Mouse (Mus musculus) small intestine, adult 2 months (tissue): Measurements from ENCODE around the gene Gm12216. TPM values are rescaled to one million over a fixed set of nuclear protein-coding genes. Genes with fewer than 3 reads are reported as not detected.
A peak's percentile ranks its signal among the peaks of the same experiment; 100 is the strongest.

Experiments
- H3K27ac ChIP-seq: fragments of 200-500 bp; 2 replicates; pipeline ENCODE4 v1.5.1; 2012; ENCODE audit warnings: low read depth, low read length, control low read depth, inconsistent platforms; ENCODE audit not compliant: insufficient read depth
- H3K27me3 ChIP-seq: fragments of 200-500 bp; 2 replicates; pipeline ENCODE4 v1.6.1; 2012; ENCODE audit warnings: mild to moderate bottlenecking, moderate library complexity, low read length, inconsistent platforms; ENCODE audit not compliant: control insufficient read depth, insufficient read depth
- H3K36me3 ChIP-seq: fragments of 200-500 bp; 2 replicates; pipeline ENCODE4 v1.6.1; 2012; ENCODE audit warnings: mild to moderate bottlenecking, low read length, control low read depth, inconsistent platforms; ENCODE audit not compliant: control insufficient read depth, insufficient read depth
- H3K4me1 ChIP-seq: fragments of 200-500 bp; 2 replicates; pipeline ENCODE4 v1.6.1; 2012; ENCODE audit warnings: low read length, inconsistent platforms, mixed read lengths; ENCODE audit not compliant: control insufficient read depth, insufficient read depth, insufficient read length
- H3K4me3 ChIP-seq: fragments of 200-500 bp; 2 replicates; pipeline ENCODE4 v1.5.1; 2012; ENCODE audit warnings: low read depth, mild to moderate bottlenecking, control low read depth, inconsistent platforms, low read length, moderate library complexity
- CTCF ChIP-seq: fragments of 200-500 bp; IDR thresholded peaks from 2 replicates; pipeline ENCODE4 v1.5.1; 2012; ENCODE audit warnings: low read depth, mild to moderate bottlenecking, control low read depth, inconsistent platforms, low read length, moderate library complexity, mixed read lengths; ENCODE audit not compliant: insufficient replicate concordance, insufficient read length; ENCODE audit errors: extremely low read depth
- POLR2A ChIP-seq: fragments of 200-500 bp; IDR thresholded peaks from 2 replicates; pipeline ENCODE4 v1.6.1; 2012; ENCODE audit warnings: low read depth, mild to moderate bottlenecking, control low read depth, inconsistent platforms, low read length, moderate library complexity
- WGBS: fragments of 180-500 bp; shearing (Covaris S2); methylation state at CpG from one replicate; pipeline ENCODE4 v1.1.7; 2018; 5-methylcytosine and 5-hydroxymethylcytosine counted together
- polyA plus RNA-seq: library from polyadenylated mRNA; depleted of rRNA; stranded (reverse); fragments of >200 nt; gene quantifications from 2 replicates; pipeline ENCODE4 v1.2.3, GENCODE M21; 2012; rRNA removed

The Gm12216 gene
- polyA plus RNA-seq, 1 experiment = 12.4 TPM

GRCm38 (mm10) chr11:53736771-53737572 lies 122.1 kb downstream of the Gm12216 start:
- Histone ChIP-seq H3K4me3 (no peak overlapping the region), H3K36me3 (no peaks in the 10 kb centered on the region), H3K27me3 (no peaks in the 10 kb centered on the region), H3K4me1 (0 out of 2 replicates have a peak, but pooled peaks cover 3% of the 10 kb centered on the region), H3K27ac (peak overlapping the region; percentile 35; the same call in 1 of the 2 replicates)
- 49% methylated on average over 14 of the region's 14 CpGs for WGBS
- no peak for TF ChIP-seq POLR2A
- peak; percentile 76; the same call in 1 of the 2 replicates for TF ChIP-seq CTCF

DNA sequence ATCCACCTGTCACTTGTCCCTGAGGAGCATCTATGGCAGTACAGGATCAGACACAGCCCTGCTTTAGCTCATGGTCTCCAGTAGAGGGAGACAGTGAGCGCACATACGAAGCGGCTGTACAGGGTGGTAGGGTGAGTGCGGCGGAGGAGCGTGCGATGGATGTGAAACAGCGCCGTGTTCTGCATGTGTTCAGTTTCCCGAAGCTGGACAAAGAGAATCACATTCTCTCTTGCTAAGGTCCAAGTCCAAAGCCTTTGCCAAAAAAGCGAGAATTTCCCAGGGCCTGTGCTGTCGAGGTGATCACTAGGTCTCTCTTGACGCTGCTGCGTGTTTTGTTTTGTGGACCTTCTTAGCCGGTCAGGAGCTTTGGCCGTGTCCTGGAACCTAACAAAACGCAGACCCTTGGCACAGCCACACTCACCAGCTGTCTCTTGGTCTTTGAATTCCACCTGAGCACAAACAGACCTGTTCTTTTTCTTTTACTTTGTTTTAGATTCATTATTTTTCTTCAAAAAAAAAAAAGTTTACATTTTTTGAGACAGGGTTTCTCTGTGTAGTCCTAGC lies 123.3 kb downstream of the Gm12216 start:
- Histone ChIP-seq H3K27me3 (no peaks in the 10 kb centered on the region), H3K4me3 (peak overlapping the region; percentile 33)
- WGBS = 13% methylated on average over 17 of the region's 17 CpGs

DNA sequence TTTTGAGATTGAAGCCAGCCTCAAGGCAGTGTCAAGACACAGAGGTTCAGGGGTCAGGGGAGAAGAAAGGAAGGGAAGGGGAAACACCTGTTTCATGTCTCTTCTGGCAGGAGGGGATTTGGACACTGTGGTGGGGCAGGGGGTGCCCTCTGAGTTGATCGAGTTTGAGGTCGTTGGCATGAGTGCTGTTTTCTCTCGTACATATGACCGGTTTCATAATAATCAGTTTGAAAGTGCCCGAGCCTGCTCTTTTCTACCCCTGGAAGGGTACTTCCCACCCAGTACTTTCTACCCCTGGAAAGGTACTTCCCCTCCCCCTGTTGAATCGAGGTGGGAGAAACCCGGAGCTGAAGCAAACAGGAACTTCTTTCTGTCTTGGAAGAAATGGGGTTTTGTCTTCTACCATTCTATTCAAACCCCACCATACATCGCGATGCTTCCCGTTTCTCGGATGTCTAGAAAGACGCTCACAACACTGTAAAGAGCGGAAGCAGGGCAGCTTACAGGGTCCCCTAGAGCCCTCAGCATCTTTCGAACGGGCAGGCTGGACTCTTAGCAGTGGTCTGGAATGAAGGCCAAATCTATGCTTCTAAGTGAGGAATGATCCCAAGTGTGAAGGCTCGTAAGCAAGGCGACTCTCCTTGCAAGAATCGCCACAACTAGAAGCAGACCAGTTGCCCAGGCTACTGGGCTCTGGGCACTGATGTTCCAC lies 123.9 kb downstream of the Gm12216 start:
- no peak for TF ChIP-seq CTCF
- no peak for TF ChIP-seq POLR2A
- H3K4me3 ChIP-seq = no peak overlapping the region
- H3K36me3 ChIP-seq = no peaks in the 10 kb centered on the region
- 68% methylated on average over 18 of the region's 18 CpGs for WGBS
- peaks cover 3% of the 10 kb centered on the region; the same call in 1 of the 2 replicates for H3K4me1 ChIP-seq
- no peak overlapping the region for H3K27ac ChIP-seq
- no peaks in the 10 kb centered on the region for H3K27me3 ChIP-seq

More for the DNA sequence above, 123.3 kb downstream of the Gm12216 start:
- peak; percentile 92; the same call in 1 of the 2 replicates for TF ChIP-seq CTCF
- no peak for TF ChIP-seq POLR2A
- Histone ChIP-seq H3K27ac (no peak overlapping the region), H3K36me3 (no peaks in the 10 kb centered on the region), H3K4me1 (0 out of 2 replicates have a peak, but pooled peaks cover 3% of the 10 kb centered on the region)

- Histone ChIP-seq H3K36me3 (no peaks in the 10 kb centered on the region), H3K27ac (no peak overlapping the region), H3K4me3 (no peak overlapping the region), H3K4me1 (peaks cover 3% of the 10 kb centered on the region; the same call in 1 of the 2 replicates), H3K27me3 (no peaks in the 10 kb centered on the region)
- no peak for TF ChIP-seq CTCF
- 87% methylated on average over 2 of the region's 2 CpGs for WGBS
Observed at GRCm38 (mm10) chr11:53734431-53734830, 124.6 kb downstream of the Gm12216 start.

GRCm38 (mm10) chr11:53733824-53734223 lies 125.2 kb downstream of the Gm12216 start:
- TF ChIP-seq POLR2A (no peak), CTCF (peak; percentile 17; the same call in 1 of the 2 replicates)
- Histone ChIP-seq H3K27me3 (no peaks in the 10 kb centered on the region), H3K4me3 (no peak overlapping the region), H3K4me1 (peaks cover 3% of the 10 kb centered on the region; the same call in 1 of the 2 replicates), H3K27ac (no peak overlapping the region), H3K36me3 (no peaks in the 10 kb centered on the region)
- 87% methylated on average over 7 of the region's 7 CpGs for WGBS

Other genes starting within 250 kb of the Gm12216 start
- gene Il4, start 240.6 kb downstream of the Gm12216 start, polyA plus RNA-seq = not detected in 2 replicates
- 0.30 and 0.41 TPM in 2 replicates for gene Il13, start 224.6 kb downstream of the Gm12216 start, polyA plus RNA-seq
- gene Rad50, start 151.9 kb downstream of the Gm12216 start, polyA plus RNA-seq = 0.98 and 2.7 TPM in 2 replicates
- gene Il5, start 138.5 kb downstream of the Gm12216 start, polyA plus RNA-seq = not detected in 2 replicates
- gene Irf1, start 89.2 kb downstream of the Gm12216 start, polyA plus RNA-seq = 93.3 and 233 TPM in 2 replicates
- gene Gm17334, start 86.1 kb downstream of the Gm12216 start, polyA plus RNA-seq = 0.25 and 1.6 TPM in 2 replicates
- 22.1 and 44.2 TPM in 2 replicates for gene Slc22a5, start 32.4 kb upstream of the Gm12216 start, polyA plus RNA-seq
- 3.6 and 7.6 TPM in 2 replicates for gene Slc22a21, start 121.1 kb upstream of the Gm12216 start, polyA plus RNA-seq
- 6.3 and 18.9 TPM in 2 replicates for gene Slc22a4, start 168.8 kb upstream of the Gm12216 start, polyA plus RNA-seq
- gene Pdlim4, start 209.8 kb upstream of the Gm12216 start, polyA plus RNA-seq = 15.6 and 16.6 TPM in 2 replicates
- 1.5 and 1.8 TPM in 2 replicates for gene P4ha2, start 240.8 kb upstream of the Gm12216 start, polyA plus RNA-seq